In the genomic region with DNA sequence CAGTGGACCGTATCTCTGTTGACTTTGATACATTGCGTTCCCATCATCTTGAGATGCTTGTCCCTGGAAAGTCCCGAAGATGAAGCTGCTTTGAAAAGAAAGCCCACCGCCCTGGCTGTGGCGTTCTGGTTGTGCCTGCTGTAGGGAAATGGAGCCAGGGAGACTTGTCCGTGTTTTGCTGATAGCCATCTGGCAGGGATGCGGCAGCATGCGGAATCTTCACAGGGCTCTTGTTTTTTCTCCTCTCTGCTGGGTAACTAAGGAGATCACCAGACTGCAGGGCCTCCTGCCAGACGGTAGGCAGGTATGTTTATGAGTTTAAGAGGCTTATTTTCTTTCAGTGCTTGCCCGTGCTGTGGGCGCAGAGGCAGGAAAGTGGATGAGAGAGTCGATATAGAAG, we compare ENCODE assay signal across 18 mouse cellular contexts.
DNase-seq lines count a peak whose midpoint lies in the region; ATAC-seq and TF ChIP-seq lines count a peak whose summit lies in the region.
"Had no signal": no experiment of that assay in that cellular context is flagged by ENCODE, and none has a peak within 500 bp of the region (broad histone marks: within the 10 kb centered on the region; RNA-seq: fewer than 3 reads in every experiment).

No protein-coding gene starts in this region.

- peak; percentile 55 for DNase-seq in midbrain, postnatal 0 days (ENCODE audit: low spot score)
- no peak for DNase-seq in midbrain, embryonic 14.5 days
- peak; percentile 21 to 48 for DNase-seq in left cerebral cortex, postnatal 14 days (ENCODE audit: low spot score in 2 of 2)
- DNase-seq in telencephalon, adult 2 months (ENCODE audit: low read depth, low spot score), result peak; percentile 19
- no peak for DNase-seq in lung, adult 2 months
- no peak for DNase-seq in stomach, postnatal 0 days (ENCODE audit: low spot score)
- DNase-seq: adrenal gland, postnatal 25 days; kidney, postnatal 10 days; liver, embryonic 13.5 days; lung, postnatal 10 days; spleen, adult 18-20 months had no signal

- H3K4me2 ChIP-seq in forebrain, embryonic 15.5 days (replicated peaks), result no peak overlapping the region
- no peak overlapping the region for H3K4me2 ChIP-seq in forebrain, embryonic 16.5 days (ENCODE audit: low read length)
- H3K4me2 ChIP-seq in midbrain, postnatal 0 days (ENCODE audit: low read depth, low read length, poor library complexity, severe bottlenecking), result no peak overlapping the region
- no peak overlapping the region for H3K4me2 ChIP-seq in midbrain, embryonic 14.5 days (ENCODE audit: low read length)
- no peak overlapping the region for H3K4me2 ChIP-seq in stomach, postnatal 0 days (replicated peaks; ENCODE audit: low read depth)
- H3K4me2 ChIP-seq: embryonic facial prominence, embryonic 13.5 days; intestine, embryonic 15.5 days; liver, embryonic 13.5 days had no signal

- no peak overlapping the region for H3K9ac ChIP-seq in forebrain, embryonic 15.5 days (replicated peaks)
- H3K9ac ChIP-seq in forebrain, embryonic 16.5 days (replicated peaks; ENCODE audit: low read depth, low read length), result no peak overlapping the region
- H3K9ac ChIP-seq in midbrain, postnatal 0 days (replicated peaks; ENCODE audit: low read length, poor library complexity, severe bottlenecking), result no peak overlapping the region
- H3K9ac ChIP-seq in midbrain, embryonic 14.5 days (replicated peaks; ENCODE audit: low read length), result no peak overlapping the region
- no peak overlapping the region for H3K9ac ChIP-seq in stomach, postnatal 0 days (ENCODE audit: low read length)
- H3K9ac ChIP-seq: embryonic facial prominence, embryonic 13.5 days; intestine, embryonic 15.5 days; liver, embryonic 13.5 days had no signal

- no peak for TF ChIP-seq EP300 in stomach, postnatal 0 days (optimal IDR thresholded peaks at IDR 0.05)

- intact Hi-C loops in left cerebral cortex, postnatal 14 days (cut with DNase I), result no loop called here

- TF ChIP-seq POLR2A in lung, adult 2 months (IDR thresholded peaks at IDR 0.05; ENCODE audit: borderline replicate concordance, extremely low read depth, low read depth, low read length), result no peak

- no peak overlapping the region for H3K4me3 ChIP-seq in forebrain, embryonic 15.5 days
- H3K4me3 ChIP-seq in forebrain, embryonic 16.5 days (replicated peaks; ENCODE audit: low read length), result no peak overlapping the region
- H3K4me3 ChIP-seq in midbrain, postnatal 0 days (ENCODE audit: low read depth, low read length), result no peak overlapping the region
- no peak overlapping the region for H3K4me3 ChIP-seq in midbrain, embryonic 14.5 days (replicated peaks; ENCODE audit: low read depth, low read length)
- H3K4me3 ChIP-seq in lung, adult 2 months (replicated peaks; ENCODE audit: extremely low read depth, low read depth, low read length), result no peak overlapping the region
- H3K4me3 ChIP-seq in stomach, postnatal 0 days (ENCODE audit: low read depth, low read length), result no peak overlapping the region
- H3K4me3 ChIP-seq: embryonic facial prominence, embryonic 13.5 days; forebrain, embryonic 10.5 days; hindbrain, embryonic 10.5 days; intestine, embryonic 15.5 days; liver, embryonic 13.5 days; myocyte had no signal

- peak overlapping the region; percentile 42; the same call in 1 of the 2 replicates for H3K27ac ChIP-seq in forebrain, embryonic 15.5 days (replicated peaks)
- no peak overlapping the region for H3K27ac ChIP-seq in forebrain, embryonic 16.5 days (ENCODE audit: low read length)
- H3K27ac ChIP-seq in midbrain, postnatal 0 days (ENCODE audit: low read depth, low read length), result no peak overlapping the region
- no peak overlapping the region for H3K27ac ChIP-seq in midbrain, embryonic 14.5 days (replicated peaks; ENCODE audit: low read depth, low read length)
- H3K27ac ChIP-seq in stomach, postnatal 0 days (replicated peaks), result no peak overlapping the region
- H3K27ac ChIP-seq: embryonic facial prominence, embryonic 13.5 days; forebrain, embryonic 10.5 days; hindbrain, embryonic 10.5 days; intestine, embryonic 15.5 days; liver, embryonic 13.5 days had no signal

- no peaks in the 10 kb centered on the region for H3K9me3 ChIP-seq in forebrain, embryonic 15.5 days
- H3K9me3 ChIP-seq in forebrain, embryonic 16.5 days (ENCODE audit: control insufficient read depth, low read length), result no peaks in the 10 kb centered on the region
- H3K9me3 ChIP-seq in midbrain, postnatal 0 days (ENCODE audit: low read length), result no peaks in the 10 kb centered on the region
- no peaks in the 10 kb centered on the region for H3K9me3 ChIP-seq in midbrain, embryonic 14.5 days (ENCODE audit: control insufficient read depth, low read length)
- H3K9me3 ChIP-seq in stomach, postnatal 0 days (ENCODE audit: control insufficient read depth, low read length), result no peaks in the 10 kb centered on the region
- H3K9me3 ChIP-seq: embryonic facial prominence, embryonic 13.5 days; hindbrain, embryonic 10.5 days; intestine, embryonic 15.5 days had no signal

- WGBS in forebrain, embryonic 15.5 days, result 76% methylated on average over 12 of the region's 12 CpGs
- WGBS in forebrain, embryonic 16.5 days, result 65% methylated on average over 12 of the region's 12 CpGs
- 79% methylated on average over 12 of the region's 12 CpGs for WGBS in midbrain, postnatal 0 days
- 82% methylated on average over 12 of the region's 12 CpGs for WGBS in midbrain, embryonic 14.5 days
- WGBS in lung, adult 2 months, result 87% methylated on average over 12 of the region's 12 CpGs
- WGBS in stomach, postnatal 0 days, result 86% methylated on average over 12 of the region's 12 CpGs

- H3K4me1 ChIP-seq in forebrain, embryonic 15.5 days, result peaks cover 17% of the 10 kb centered on the region; the same call in 1 of the 2 replicates
- peaks cover 7% of the 10 kb centered on the region for H3K4me1 ChIP-seq in forebrain, embryonic 16.5 days (replicated peaks; ENCODE audit: control insufficient read depth, insufficient read depth, low read length)
- H3K4me1 ChIP-seq in midbrain, postnatal 0 days (ENCODE audit: insufficient read depth, low read length), result no peaks in the 10 kb centered on the region
- no peaks in the 10 kb centered on the region for H3K4me1 ChIP-seq in midbrain, embryonic 14.5 days (ENCODE audit: control insufficient read depth, insufficient read depth, low read length)
- no peaks in the 10 kb centered on the region; the same call in 1 of the 2 replicates for H3K4me1 ChIP-seq in lung, adult 2 months (ENCODE audit: control insufficient read depth, insufficient read depth, low read length)
- H3K4me1 ChIP-seq in stomach, postnatal 0 days (replicated peaks; ENCODE audit: control insufficient read depth, insufficient read depth), result no peaks in the 10 kb centered on the region
- H3K4me1 ChIP-seq: intestine, embryonic 15.5 days; liver, embryonic 13.5 days had no signal

- TF ChIP-seq CTCF in midbrain, postnatal 0 days (IDR thresholded peaks at IDR 0.05), result no peak
- TF ChIP-seq CTCF in lung, adult 2 months (IDR thresholded peaks at IDR 0.05; ENCODE audit: insufficient read depth, low read length), result no peak
- no peak for TF ChIP-seq CTCF in stomach, postnatal 0 days (IDR thresholded peaks at IDR 0.05; ENCODE audit: low read depth)

- H3K36me3 ChIP-seq in forebrain, embryonic 15.5 days, result no peaks in the 10 kb centered on the region
- no peaks in the 10 kb centered on the region for H3K36me3 ChIP-seq in forebrain, embryonic 16.5 days (ENCODE audit: control insufficient read depth, insufficient read depth)
- H3K36me3 ChIP-seq in midbrain, postnatal 0 days (ENCODE audit: insufficient read depth, low read length), result no peaks in the 10 kb centered on the region
- no peaks in the 10 kb centered on the region for H3K36me3 ChIP-seq in midbrain, embryonic 14.5 days (ENCODE audit: control insufficient read depth, insufficient read depth, low read length)
- no peaks in the 10 kb centered on the region for H3K36me3 ChIP-seq in stomach, postnatal 0 days (ENCODE audit: control insufficient read depth, insufficient read depth, low read length)
- H3K36me3 ChIP-seq: embryonic facial prominence, embryonic 13.5 days; forebrain, embryonic 10.5 days; hindbrain, embryonic 10.5 days; intestine, embryonic 15.5 days; liver, embryonic 13.5 days had no signal

- no peak for ATAC-seq in forebrain, embryonic 15.5 days (replicated peaks)
- no peak for ATAC-seq in forebrain, embryonic 16.5 days
- ATAC-seq in midbrain, postnatal 0 days (ENCODE audit: low FRiP score), result no peak
- ATAC-seq in midbrain, embryonic 14.5 days (ENCODE audit: low FRiP score, low TSS enrichment), result no peak
- ATAC-seq in stomach, postnatal 0 days (ENCODE audit: low FRiP score, low TSS enrichment), result no peak
- ATAC-seq: intestine, embryonic 15.5 days had no signal

- H3K27me3 ChIP-seq in forebrain, embryonic 15.5 days, result no peaks in the 10 kb centered on the region
- no peaks in the 10 kb centered on the region for H3K27me3 ChIP-seq in forebrain, embryonic 16.5 days (replicated peaks; ENCODE audit: control insufficient read depth, insufficient read depth, low read length)
- no peaks in the 10 kb centered on the region for H3K27me3 ChIP-seq in midbrain, postnatal 0 days (ENCODE audit: insufficient read depth, low read length)
- no peaks in the 10 kb centered on the region for H3K27me3 ChIP-seq in midbrain, embryonic 14.5 days (ENCODE audit: control insufficient read depth, insufficient read depth, low read length)
- H3K27me3 ChIP-seq in stomach, postnatal 0 days (ENCODE audit: control insufficient read depth, insufficient read depth, low read length), result no peaks in the 10 kb centered on the region
- H3K27me3 ChIP-seq: embryonic facial prominence, embryonic 13.5 days; intestine, embryonic 15.5 days; liver, embryonic 13.5 days had no signal

Comparison
In these comparisons a context has a peak if more than half of its experiments do, and no peak if none do; other contexts are left out.
1. DNase-seq: peak in midbrain, postnatal 0 days (single experiment), left cerebral cortex, postnatal 14 days (2 of 2) and telencephalon, adult 2 months (single experiment); none in midbrain, embryonic 14.5 days (single experiment), lung, adult 2 months (single experiment) and stomach, postnatal 0 days (single experiment).